Mouse (Mus musculus) cerebellum, postnatal 25 days (tissue): ENCODE results near the gene Selenov.

Experiments
- DNase-seq, 2 experiments: peaks; one replicate each; pipeline ENCODE4 v3.0.0; 2021; ENCODE audit warnings: mixed read lengths in 2 of 2

Selenov gene

DNA sequence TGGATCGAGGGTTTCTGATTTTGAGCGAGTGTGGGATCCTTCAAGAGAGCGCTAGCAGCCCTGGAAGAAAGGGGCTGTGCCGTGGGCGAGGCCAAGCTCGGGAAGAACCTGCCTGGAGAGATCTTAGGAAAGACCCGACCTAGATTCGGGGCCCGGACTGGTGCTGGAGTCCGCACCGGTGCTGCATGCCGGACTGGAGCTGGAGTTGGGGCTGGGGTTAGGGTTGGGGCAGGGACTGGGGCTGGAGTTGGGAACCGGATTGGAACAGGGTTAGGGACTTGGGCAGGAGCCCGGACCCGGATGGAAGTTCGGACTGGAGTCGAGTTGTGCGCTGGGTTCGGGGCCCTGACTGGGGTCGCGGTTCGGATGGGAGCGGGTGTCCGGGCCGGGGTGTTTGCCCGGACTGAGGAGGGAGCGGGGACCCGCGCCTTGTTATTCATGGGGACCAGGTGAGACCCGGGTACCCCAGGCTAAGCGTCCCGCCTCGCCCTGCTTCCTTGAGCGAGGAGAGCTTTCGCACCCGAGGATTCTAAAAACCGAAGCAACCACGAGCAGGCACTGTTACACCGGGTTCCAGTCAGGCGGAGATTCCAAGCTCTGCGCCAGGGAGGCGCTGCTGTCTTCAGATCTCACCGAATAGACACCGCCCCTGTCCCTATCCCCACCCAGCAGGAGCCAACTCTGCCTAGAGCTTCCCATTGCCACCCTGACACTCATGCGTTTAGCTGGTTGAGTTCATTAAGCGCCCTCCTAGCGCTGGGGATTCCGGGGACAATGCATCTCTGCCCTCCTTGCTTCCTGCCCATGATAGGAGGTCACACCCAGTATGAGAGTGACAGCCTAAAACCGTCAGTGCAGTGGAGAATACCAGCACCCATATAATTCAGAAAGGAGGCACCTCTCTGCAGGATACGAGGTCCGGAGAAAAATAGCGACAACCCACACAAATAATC is at the start of gene Selenov:
Gene Selenov (minus strand): TSS at position 549 of the 953 bp plus-strand sequence.
- DNase-seq = peak; percentile 69 to 76

DNA sequence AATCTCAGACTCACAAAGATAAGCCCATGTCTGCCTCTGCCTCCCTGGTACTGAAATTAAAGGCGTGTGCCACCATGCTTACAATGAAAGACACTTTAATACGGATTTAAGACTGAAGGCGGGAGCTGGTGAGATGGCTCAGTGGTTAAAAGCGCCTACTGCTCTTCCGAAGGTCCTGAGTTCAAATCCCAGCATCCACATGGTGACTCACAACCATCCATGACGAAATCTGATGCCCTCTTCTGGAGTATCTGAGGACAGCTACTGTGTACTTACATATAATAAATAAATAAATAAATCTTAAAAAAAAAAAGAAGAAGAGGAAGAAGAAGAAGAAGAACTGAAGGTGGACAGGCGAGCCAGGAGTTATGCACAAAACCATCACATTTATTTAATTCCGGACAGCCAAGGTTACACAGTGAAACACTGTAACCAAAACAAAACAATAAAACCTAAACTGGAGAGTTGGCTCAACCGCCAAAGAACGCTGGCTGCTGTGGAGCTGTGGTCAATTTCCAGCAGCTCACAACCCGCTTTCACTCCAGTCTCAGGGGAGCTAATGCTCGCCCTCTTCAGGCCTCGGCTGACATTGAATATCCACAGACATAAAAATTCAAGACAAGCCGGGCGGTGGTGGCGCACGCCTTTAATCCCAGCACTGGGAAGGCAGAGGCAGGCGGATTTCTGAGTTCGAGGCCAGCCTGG is 48.4 kb upstream of the Selenov start:
- peak; percentile 37 to 54 for DNase-seq

DNA sequence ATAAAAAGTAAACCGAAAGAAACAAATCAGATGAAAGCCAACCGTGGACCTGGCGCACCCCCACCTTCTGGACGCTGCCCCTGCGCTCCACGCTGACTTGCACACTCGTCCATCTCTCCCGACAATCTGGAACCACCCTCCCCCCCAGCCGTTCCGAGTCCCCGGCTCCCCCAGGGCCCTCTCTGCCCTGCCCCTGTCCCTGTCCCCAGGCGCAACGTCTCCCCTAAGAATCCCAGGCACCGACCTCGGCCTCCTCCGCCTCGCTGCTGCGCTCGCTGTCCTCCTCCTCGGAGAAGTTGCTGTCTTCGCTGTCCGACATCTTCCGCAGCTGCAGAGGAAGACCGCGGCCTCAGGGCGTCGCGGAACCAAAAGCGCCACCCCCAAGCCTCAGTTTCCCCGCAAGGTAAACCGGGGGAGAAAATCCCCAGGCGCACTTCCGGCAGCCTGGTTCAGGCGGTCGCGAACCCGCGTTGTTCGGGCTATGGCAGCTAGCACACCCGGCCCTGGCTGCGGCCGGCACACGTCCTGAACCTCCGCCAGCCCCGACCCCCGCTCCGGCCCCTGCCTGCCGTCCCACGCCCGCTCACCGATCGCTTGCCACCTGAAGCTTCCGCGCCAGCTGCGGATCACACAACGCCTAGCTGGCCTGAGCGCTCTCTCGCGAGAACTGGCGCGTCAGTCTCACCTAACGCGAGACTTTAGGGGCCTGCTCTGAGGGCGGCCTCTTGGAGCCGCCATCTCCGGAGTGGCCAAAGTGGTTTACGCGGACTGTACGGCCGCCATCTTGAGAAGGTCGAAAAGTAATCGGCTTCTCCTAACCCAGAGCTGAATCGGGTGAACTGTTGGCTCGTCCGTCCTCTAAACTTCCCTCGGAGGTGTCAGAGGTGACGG is 47.4 kb upstream of the Selenov start, which contains the start of gene Supt5:
Gene Supt5 (minus strand): TSS at position 639 of the 891 bp plus-strand sequence.
- peak; percentile 96 to 98 for DNase-seq

DNA sequence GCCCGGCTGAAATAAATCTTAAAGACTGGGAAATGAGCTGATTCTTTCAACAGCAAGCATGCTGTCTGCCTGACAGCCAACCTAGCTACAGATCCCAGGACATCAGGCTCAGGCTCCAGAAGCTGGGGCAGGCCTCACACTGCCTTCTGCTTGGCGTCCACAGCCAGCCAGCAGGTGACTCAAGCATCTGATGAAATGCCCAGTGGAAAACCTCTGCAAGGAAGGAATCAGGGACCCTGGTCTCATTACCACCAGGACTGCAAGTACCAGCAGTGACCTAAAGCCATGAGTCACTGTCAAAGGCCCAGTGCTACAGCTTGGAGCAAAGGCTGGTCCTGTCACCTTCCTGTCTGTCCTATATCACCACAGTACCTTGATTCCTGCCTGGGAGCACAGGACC is 44.5 kb upstream of the Selenov start:
- no peak for DNase-seq

DNA sequence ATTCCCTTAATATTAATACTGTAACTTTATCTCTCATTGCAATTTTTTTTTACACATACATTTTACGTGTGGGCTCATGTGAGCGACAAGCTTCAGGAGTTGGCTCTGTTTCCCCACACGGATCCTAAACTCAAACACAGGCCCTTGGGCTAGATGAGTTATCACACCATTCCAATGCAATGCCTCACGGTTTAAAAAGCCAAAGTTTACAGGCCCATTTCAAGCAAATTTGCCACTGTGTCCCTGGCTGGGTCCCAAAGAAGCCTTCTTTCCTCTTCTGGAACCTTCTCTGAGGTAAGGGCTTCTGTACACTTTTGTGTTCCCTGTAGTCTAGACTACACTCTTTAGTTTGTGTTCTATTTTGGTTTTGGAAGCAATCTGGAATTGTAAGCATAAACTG is 43.5 kb upstream of the Selenov start:
- DNase-seq = no peak

GRCm38 (mm10) chr7:28328260-28328659 is 37.3 kb upstream of the Selenov start:
- DNase-seq = no peak

- no peak for DNase-seq
Measured at GRCm38 (mm10) chr7:28326457-28326856, 35.5 kb upstream of the Selenov start.

GRCm38 (mm10) chr7:28325293-28325692 is 34.3 kb upstream of the Selenov start:
- DNase-seq = no peak

- DNase-seq = no peak
Measured at GRCm38 (mm10) chr7:28321974-28322720, 31.2 kb upstream of the Selenov start.

DNA sequence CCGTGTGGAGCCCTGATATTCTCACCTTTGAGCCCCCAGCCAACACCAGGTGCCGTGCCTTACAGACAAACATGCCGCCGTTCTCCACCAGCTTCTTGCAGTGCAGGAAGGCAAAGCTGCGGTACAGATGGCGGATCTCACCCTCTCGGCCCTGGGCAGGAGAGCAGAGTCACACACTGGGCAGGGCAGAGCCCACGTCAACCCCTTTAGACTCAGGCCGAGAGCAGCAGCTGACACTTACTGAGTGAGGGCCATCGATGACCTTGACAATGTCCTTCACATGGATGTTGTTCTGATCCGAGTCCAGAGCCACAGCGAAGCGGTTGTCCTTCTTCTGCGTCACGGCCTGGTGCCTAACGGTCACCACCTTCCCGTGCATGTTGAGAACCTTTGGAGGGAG is 27.7 kb upstream of the Selenov start:
- DNase-seq = no peak

- DNase-seq = no peak
Measured at GRCm38 (mm10) chr7:28318036-28318435, 27.1 kb upstream of the Selenov start.

DNA sequence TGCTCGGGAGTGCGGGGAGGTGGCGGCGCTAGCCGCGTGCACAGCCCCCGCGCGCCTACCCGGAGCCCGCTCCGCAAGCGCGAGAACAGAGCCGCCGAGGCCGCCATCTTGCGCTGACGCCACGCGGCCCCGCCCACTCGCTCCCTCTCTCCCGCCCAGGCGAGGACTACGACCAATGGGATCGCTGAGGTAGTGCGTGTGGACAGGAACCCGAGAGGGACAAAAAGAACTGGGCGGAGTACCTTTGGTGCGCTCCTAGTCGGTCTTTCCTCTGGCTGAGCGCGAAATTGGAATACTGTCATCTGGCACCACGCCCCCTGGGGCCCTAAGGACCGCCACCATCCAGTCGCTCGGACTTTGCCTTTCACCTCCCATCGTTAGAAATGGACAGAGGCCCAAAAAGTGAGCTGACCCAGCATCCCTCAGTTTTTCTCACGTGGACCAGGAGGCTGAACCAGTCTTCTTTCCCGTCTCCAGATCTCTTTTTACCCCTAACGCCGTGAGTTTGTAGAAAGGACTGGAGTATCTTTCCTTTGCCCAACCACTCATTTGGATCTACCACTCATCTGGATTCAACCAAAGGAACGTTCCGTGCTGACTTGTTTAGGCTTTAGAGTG is 21.0 kb upstream of the Selenov start, which contains the start of gene Timm50:
Gene Timm50 (minus strand): TSS at position 147 of the 618 bp plus-strand sequence.
- peak; percentile 99 for DNase-seq

- no peak for DNase-seq
Measured at GRCm38 (mm10) chr7:28311151-28311925, 20.4 kb upstream of the Selenov start.

DNA sequence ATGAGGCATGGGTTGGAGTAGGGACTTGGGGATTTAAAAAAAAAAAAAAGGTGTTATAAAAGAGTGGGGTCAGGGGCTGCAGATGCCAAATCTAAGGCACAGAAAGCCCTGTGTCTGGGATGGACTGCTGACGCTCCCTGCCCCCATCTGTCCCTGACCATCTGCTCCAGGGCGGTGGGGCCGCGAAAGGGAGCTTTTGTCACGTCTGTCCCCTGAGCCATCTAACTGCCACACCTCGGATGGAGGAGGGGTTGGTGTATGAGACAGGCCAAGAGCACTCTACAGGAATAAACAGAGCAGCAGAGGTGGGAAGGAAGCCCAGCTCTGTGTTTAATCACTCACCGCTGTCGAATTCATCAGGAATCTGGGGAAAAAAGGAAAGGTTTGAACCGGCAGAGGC is 18.8 kb upstream of the Selenov start:
- no peak for DNase-seq

GRCm38 (mm10) chr7:28306216-28306615 is 15.2 kb upstream of the Selenov start:
- DNase-seq = no peak

GRCm38 (mm10) chr7:28305641-28306040 is 14.7 kb upstream of the Selenov start:
- peak; percentile 26 to 38 for DNase-seq

- DNase-seq = peak; percentile 38 to 62
Measured at GRCm38 (mm10) chr7:28301616-28302433, 10.8 kb upstream of the Selenov start, which contains the start of gene Dll3. TSS of gene Dll3 (minus strand) at chr7:28302238.

DNA sequence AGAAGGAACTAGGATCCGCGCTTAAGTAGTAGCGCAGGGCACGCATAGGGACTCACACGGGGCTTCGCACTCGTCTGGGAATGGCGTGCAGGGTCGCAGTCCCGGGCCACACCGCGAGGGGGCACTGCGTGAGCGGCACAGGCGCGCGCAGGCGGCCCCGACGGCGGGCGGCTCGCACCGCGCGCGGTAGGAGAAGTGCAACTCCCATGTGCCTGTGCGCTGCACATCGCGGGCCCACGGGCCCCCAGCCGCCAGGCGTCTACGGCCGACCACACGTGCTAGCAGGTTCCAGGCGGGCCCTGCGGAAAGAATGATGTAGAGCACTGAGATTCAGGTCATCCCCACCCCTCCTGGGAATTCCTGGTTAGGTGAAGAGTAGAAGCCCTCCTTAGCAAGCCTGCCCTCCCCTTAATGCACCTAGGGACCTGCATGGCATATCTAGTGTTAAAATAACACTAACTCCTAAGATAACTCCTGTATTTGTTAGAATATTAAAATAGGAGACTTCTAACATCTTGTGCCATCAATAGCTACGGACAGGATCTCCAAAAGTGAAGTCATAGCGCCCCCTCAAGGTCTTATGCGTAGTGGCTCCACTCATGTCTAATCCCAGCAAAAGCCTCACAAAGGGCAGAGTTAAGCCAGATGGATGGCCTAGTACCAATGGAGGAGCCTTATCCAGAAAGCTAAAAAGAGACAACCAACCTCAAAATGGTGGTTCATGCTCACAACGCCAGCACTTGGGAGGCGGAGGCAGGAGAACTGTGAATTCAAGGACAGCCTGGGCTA is 8.0 kb upstream of the Selenov start:
- DNase-seq = peak; percentile 49 to 73

GRCm38 (mm10) chr7:28294481-28294880 is 3.5 kb upstream of the Selenov start:
- DNase-seq = peak; percentile 60 to 80
